Mouse (Mus musculus) hindbrain, embryonic 16.5 days (tissue): ENCODE measurements around the gene Fgfbp1. TPM values are rescaled to one million over a fixed set of nuclear protein-coding genes. Genes with fewer than 3 reads are reported as not detected.

Experiments
- ATAC-seq: fragments of 200-750 bp; cut with Nextera tagmentation; 2 replicates; pipeline ENCODE4 v1.8.0; 2017; ENCODE audit warnings: moderate TSS enrichment, moderate library complexity
- H3K27ac ChIP-seq: fragments of 300-500 bp; sonication (generic); 2 replicates; pipeline ENCODE4 v1.5.1; 2014; ENCODE audit warnings: low read depth, mild to moderate bottlenecking, control low read depth, low read length, moderate library complexity
- H3K27me3 ChIP-seq: fragments of 300-500 bp; sonication (generic); replicated peaks from 2 replicates; pipeline ENCODE4 v1.6.1; 2014; ENCODE audit warnings: low read length; ENCODE audit not compliant: control insufficient read depth, insufficient read depth
- H3K36me3 ChIP-seq: fragments of 300-500 bp; sonication (generic); 2 replicates; pipeline ENCODE4 v1.6.1; 2014; ENCODE audit warnings: mild to moderate bottlenecking, low read length, moderate library complexity, mixed read lengths; ENCODE audit not compliant: control insufficient read depth, insufficient read depth
- H3K4me1 ChIP-seq: fragments of 300-500 bp; sonication (generic); 2 replicates; pipeline ENCODE4 v1.6.1; 2014; ENCODE audit warnings: low read depth, low read length; ENCODE audit not compliant: control insufficient read depth, insufficient read depth
- H3K4me2 ChIP-seq: fragments of 300-500 bp; sonication (generic); 2 replicates; pipeline ENCODE4 v1.6.1; 2014; ENCODE audit warnings: mild to moderate bottlenecking, low read length, control low read depth, moderate library complexity
- H3K4me3 ChIP-seq: fragments of 300-500 bp; sonication (generic); 2 replicates; pipeline ENCODE4 v1.5.1; 2014; ENCODE audit warnings: mild to moderate bottlenecking, low read length, control low read depth, moderate library complexity
- H3K9ac ChIP-seq: fragments of 300-500 bp; sonication (generic); 2 replicates; pipeline ENCODE4 v1.6.1; 2014; ENCODE audit warnings: low read depth, mild to moderate bottlenecking, control low read depth, low read length, moderate library complexity
- H3K9me3 ChIP-seq: fragments of 300-500 bp; sonication (generic); 2 replicates; pipeline ENCODE4 v1.6.1; 2014; ENCODE audit warnings: mild to moderate bottlenecking, low read length, moderate library complexity; ENCODE audit not compliant: control insufficient read depth
- WGBS: fragments of 180-500 bp; shearing (Covaris S2); extraction: QIAGEN DNeasy Blood & Tissue Kit; methylation state at CpG from one replicate; pipeline ENCODE4 v1.1.7; 2014; 5-methylcytosine and 5-hydroxymethylcytosine counted together
- polyA plus RNA-seq: library from polyadenylated mRNA; unstranded; fragments of >200 nt; fragmentation: Nextera tagmentation; extraction: Ambion mirVana; gene quantifications from 2 replicates; pipeline ENCODE4 v1.2.1, GENCODE M21; 2015

Gene Fgfbp1
- polyA plus RNA-seq, 1 experiment from 2014 or later: 13.8 TPM

GRCm38 (mm10) chr5:43948748-43949275 lies 32.8 kb downstream of the Fgfbp1 start:
- Histone ChIP-seq H3K9ac (0 out of 2 replicates have a peak overlapping the region, but pooled peaks have one; percentile 4), H3K27me3 (no peaks in the 10 kb centered on the region), H3K36me3 (no peaks in the 10 kb centered on the region), H3K4me1 (peaks cover 13% of the 10 kb centered on the region), H3K9me3 (no peaks in the 10 kb centered on the region), H3K4me2 (peak overlapping the region; percentile 62), H3K4me3 (no peak overlapping the region), H3K27ac (no peak overlapping the region)
- WGBS: 1% methylated on average over 8 of the region's 8 CpGs
- peak; percentile 27; the same call in 1 of the 2 replicates for ATAC-seq

DNA sequence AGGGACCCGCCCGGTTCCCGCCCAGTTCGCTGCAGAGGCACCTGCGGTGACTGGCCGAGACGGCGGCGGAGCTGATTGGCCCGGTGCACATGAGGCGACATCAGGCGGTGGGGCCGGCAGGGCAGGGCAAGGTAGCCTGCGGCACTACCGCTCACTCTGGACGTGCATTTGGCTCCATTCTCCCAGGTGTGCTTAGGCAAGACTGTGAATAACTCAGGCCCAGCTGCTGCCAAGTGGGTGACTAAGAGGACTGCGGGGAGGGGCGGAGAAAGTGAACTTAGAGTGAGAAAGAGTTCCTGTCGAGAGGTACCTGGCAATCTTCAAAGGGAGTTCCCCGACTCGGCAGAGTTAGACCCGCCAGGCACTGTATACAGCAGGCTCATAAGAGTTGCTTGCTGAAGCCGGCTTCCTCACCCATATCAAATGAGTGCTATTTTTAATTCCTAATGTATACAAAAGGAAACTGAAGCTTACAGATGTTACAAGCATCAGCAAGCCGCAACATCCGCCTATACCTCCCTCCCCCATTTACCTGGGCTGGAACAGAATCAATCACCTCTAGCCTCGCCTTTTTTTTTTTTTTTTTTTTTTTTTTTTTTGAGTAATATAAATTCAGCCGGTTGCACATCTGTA lies 33.4 kb downstream of the Fgfbp1 start:
- Histone ChIP-seq H3K9me3 (no peaks in the 10 kb centered on the region), H3K9ac (peak overlapping the region; percentile 4), H3K4me1 (peaks cover 13% of the 10 kb centered on the region), H3K4me2 (peak overlapping the region; percentile 62), H3K27ac (no peak overlapping the region), H3K27me3 (no peaks in the 10 kb centered on the region), H3K36me3 (no peaks in the 10 kb centered on the region), H3K4me3 (peak overlapping the region; percentile 33)
- under 1% methylated on average over 27 of the region's 27 CpGs for WGBS
- peak; percentile 89 for ATAC-seq

- 39% methylated on average over 9 of the region's 9 CpGs for WGBS
- peaks cover 13% of the 10 kb centered on the region for H3K4me1 ChIP-seq
- H3K27me3 ChIP-seq: no peaks in the 10 kb centered on the region
- no peak overlapping the region for H3K9ac ChIP-seq
- peak overlapping the region; percentile 33 for H3K4me3 ChIP-seq
- no peaks in the 10 kb centered on the region for H3K36me3 ChIP-seq
- peak overlapping the region; percentile 62 for H3K4me2 ChIP-seq
- H3K9me3 ChIP-seq: no peaks in the 10 kb centered on the region
- no peak overlapping the region for H3K27ac ChIP-seq
- ATAC-seq: peak; percentile 65; the same call in 1 of the 2 replicates
Observed at GRCm38 (mm10) chr5:43947330-43947977, 34.1 kb downstream of the Fgfbp1 start.

DNA sequence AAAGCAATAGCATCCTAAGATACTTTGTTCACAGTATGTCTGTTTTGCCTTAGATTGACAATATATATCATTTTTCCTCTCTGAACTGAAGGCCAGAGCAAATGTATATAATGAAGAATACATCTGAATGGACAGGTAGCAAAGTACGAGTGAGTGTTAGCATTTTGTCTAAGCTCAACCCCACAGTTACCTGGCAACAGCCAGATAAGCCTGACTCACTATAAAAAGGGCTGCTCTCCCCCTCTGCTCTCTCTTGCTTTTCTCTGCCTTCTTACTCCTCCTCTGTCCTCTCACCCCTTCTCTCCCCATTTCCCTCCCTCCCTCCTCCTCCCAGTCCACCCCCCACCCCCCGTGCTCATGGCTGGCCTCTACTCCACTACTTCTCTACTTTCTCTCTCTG lies 48.3 kb downstream of the Fgfbp1 start:
- H3K9me3 ChIP-seq: no peaks in the 10 kb centered on the region
- WGBS: 42% methylated on average over 2 of the region's 2 CpGs
- no peaks in the 10 kb centered on the region for H3K4me1 ChIP-seq
- no peak overlapping the region for H3K9ac ChIP-seq
- no peaks in the 10 kb centered on the region for H3K27me3 ChIP-seq
- no peak for ATAC-seq
- H3K4me3 ChIP-seq: no peak overlapping the region
- no peak overlapping the region for H3K27ac ChIP-seq
- no peak overlapping the region for H3K4me2 ChIP-seq
- H3K36me3 ChIP-seq: no peaks in the 10 kb centered on the region

Other genes with a start within 250 kb of the Fgfbp1 start
- gene Bst1, start 162.9 kb downstream of the Fgfbp1 start, polyA plus RNA-seq: not detected in 2 replicates
- gene Fbxl5, start 160.1 kb downstream of the Fgfbp1 start, polyA plus RNA-seq: 79.3 and 82.2 TPM in 2 replicates
- 2.8 and 3.0 TPM in 2 replicates for gene Cd38, start 113.2 kb downstream of the Fgfbp1 start, polyA plus RNA-seq
- gene Gm7879, start 68.6 kb downstream of the Fgfbp1 start, polyA plus RNA-seq: not detected in 2 replicates
- 25.6 and 42.7 TPM in 2 replicates for gene Prom1, start 120.3 kb upstream of the Fgfbp1 start, polyA plus RNA-seq
- 28.5 and 29.5 TPM in 2 replicates for gene Tapt1, start 244.8 kb upstream of the Fgfbp1 start, polyA plus RNA-seq